In genomic region chr12:99224863-99225603, GRCm38 (mm10) we compare ENCODE assay signal across 12 mouse cellular contexts.
DNase-seq lines count a peak whose midpoint lies in the region; ATAC-seq lines count a peak whose summit lies in the region.
"Had no signal": no experiment of that assay in that cellular context is flagged by ENCODE, and none has a peak within 500 bp of the region (broad histone marks: within the 10 kb centered on the region; RNA-seq: fewer than 3 reads in every experiment).

No protein-coding gene starts in this region.

- 56% methylated on average over 13 of the region's 13 CpGs for WGBS in limb, embryonic 13.5 days

- H3K4me3 ChIP-seq in limb, embryonic 13.5 days = no peak overlapping the region
- H3K4me3 ChIP-seq: embryonic facial prominence, embryonic 12.5 days; limb, embryonic 15.5 days had no signal

- no peaks in the 10 kb centered on the region for H3K36me3 ChIP-seq in limb, embryonic 13.5 days
- H3K36me3 ChIP-seq: embryonic facial prominence, embryonic 12.5 days; limb, embryonic 15.5 days had no signal

- H3K27ac ChIP-seq in limb, embryonic 13.5 days = peak overlapping the region; percentile 33; the same call in 1 of the 2 replicates
- H3K27ac ChIP-seq: embryonic facial prominence, embryonic 12.5 days; kidney, postnatal 0 days had no signal

- H3K9me3 ChIP-seq in limb, embryonic 13.5 days = no peaks in the 10 kb centered on the region
- H3K9me3 ChIP-seq: embryonic facial prominence, embryonic 12.5 days; limb, embryonic 15.5 days had no signal

- no peaks in the 10 kb centered on the region for H3K27me3 ChIP-seq in limb, embryonic 13.5 days
- H3K27me3 ChIP-seq: embryonic facial prominence, embryonic 12.5 days; limb, embryonic 15.5 days had no signal

- ATAC-seq in frontal cortex, adult (ENCODE audit: low TSS enrichment) = peak; percentile 67
- no peak for ATAC-seq in limb, embryonic 13.5 days (ENCODE audit: low FRiP score, low read depth)
- ATAC-seq in neutrophil, adult 5-6 weeks (ENCODE audit: extremely low read depth, insufficient number of reproducible peaks, low FRiP score, poor library complexity, severe bottlenecking) = peak; percentile 92
- ATAC-seq in activated CD4-positive, CD25-positive, alpha-beta regulatory T cell, adult 4 months = no peak

- DNase-seq in frontal cortex, postnatal 25 days (ENCODE audit: low spot score in 2 of 2) = no peak
- DNase-seq in CD4-positive helper T cell, adult 2 months (ENCODE audit: low read depth, low spot score) = peak; percentile 36
- DNase-seq in cerebellum, adult 11 months = no peak
- DNase-seq in layer of hippocampus, adult 9-10 months (ENCODE audit: low spot score) = no peak
- DNase-seq: adrenal gland, postnatal 10 days had no signal

- H3K9ac ChIP-seq in limb, embryonic 13.5 days = no peak overlapping the region
- H3K9ac ChIP-seq: embryonic facial prominence, embryonic 12.5 days; limb, embryonic 15.5 days had no signal

- H3K4me2 ChIP-seq in limb, embryonic 13.5 days (replicated peaks) = no peak overlapping the region
- H3K4me2 ChIP-seq: embryonic facial prominence, embryonic 12.5 days; limb, embryonic 15.5 days had no signal

- peaks cover 40% of the 10 kb centered on the region for H3K4me1 ChIP-seq in limb, embryonic 13.5 days

Comparison
In these comparisons a context has a peak if more than half of its experiments do, and no peak if none do; other contexts are left out.
1. ATAC-seq: peak in frontal cortex, adult (single experiment) and neutrophil, adult 5-6 weeks (single experiment); none in limb, embryonic 13.5 days (single experiment) and activated CD4-positive, CD25-positive, alpha-beta regulatory T cell, adult 4 months (single experiment).